Mouse (Mus musculus) kidney, embryonic 14.5 days (tissue): ENCODE results near the gene Htra1. TPM values are rescaled to one million over a fixed set of nuclear protein-coding genes. Genes with fewer than 3 reads are reported as not detected.

Experiments used
- ATAC-seq: fragments of 200-750 bp; cut with Nextera tagmentation; 2 replicates; pipeline ENCODE4 v1.8.0; 2017; ENCODE audit warnings: moderate number of reproducible peaks, mild to moderate bottlenecking, moderate TSS enrichment, moderate library complexity; ENCODE audit not compliant: low FRiP score, low TSS enrichment
- H3K27ac ChIP-seq: fragments of 300-500 bp; sonication (generic); 2 replicates; pipeline ENCODE4 v1.5.1; 2014; ENCODE audit warnings: low read depth, mild to moderate bottlenecking, low read length, moderate library complexity, mixed read lengths
- H3K27me3 ChIP-seq: fragments of 300-500 bp; sonication (generic); 2 replicates; pipeline ENCODE4 v1.6.1; 2014; ENCODE audit warnings: mild to moderate bottlenecking, low read length; ENCODE audit not compliant: control insufficient read depth, insufficient read depth
- H3K36me3 ChIP-seq: fragments of 300-500 bp; sonication (generic); 2 replicates; pipeline ENCODE4 v1.6.1; 2014; ENCODE audit warnings: low read length, mixed read lengths; ENCODE audit not compliant: control insufficient read depth, insufficient read depth
- H3K4me1 ChIP-seq: fragments of 300-500 bp; sonication (generic); 2 replicates; pipeline ENCODE4 v1.6.1; 2014; ENCODE audit warnings: low read length, mixed read lengths; ENCODE audit not compliant: control insufficient read depth, insufficient read depth
- H3K4me2 ChIP-seq: fragments of 300-500 bp; sonication (generic); replicated peaks from 2 replicates; pipeline ENCODE4 v1.6.1; 2014; ENCODE audit warnings: low read depth, mild to moderate bottlenecking, low read length
- H3K4me3 ChIP-seq: fragments of 300-500 bp; sonication (generic); 2 replicates; pipeline ENCODE4 v1.5.1; 2014; ENCODE audit warnings: mild to moderate bottlenecking, low read length
- H3K9ac ChIP-seq: fragments of 300-500 bp; sonication (generic); 2 replicates; pipeline ENCODE4 v1.6.1; 2014; ENCODE audit warnings: low read depth, mild to moderate bottlenecking, low read length, moderate library complexity
- H3K9me3 ChIP-seq: fragments of 300-500 bp; sonication (generic); 2 replicates; pipeline ENCODE4 v1.6.1; 2016; ENCODE audit warnings: low read length; ENCODE audit not compliant: control insufficient read depth
- whole genome bisulfite sequencing: fragments of 180-500 bp; shearing (Covaris S2); extraction: QIAGEN DNeasy Blood & Tissue Kit; methylation state at CpG from one replicate; pipeline ENCODE4 v1.1.7; 2014; 5-methylcytosine and 5-hydroxymethylcytosine counted together
- polyA plus RNA-seq: library from polyadenylated mRNA; unstranded; fragments of >200 nt; fragmentation: Nextera tagmentation; extraction: Ambion mirVana; gene quantifications from 2 replicates; pipeline ENCODE4 v1.2.1, GENCODE M21; 2014

Htra1 gene
- polyA plus RNA-seq = 2.0 and 3.0 TPM in 2 replicates

- H3K27ac ChIP-seq = no peak within 1 kb of the TSS
- peaks cover 60% of the 10 kb centered on the region for H3K27me3 ChIP-seq
- H3K4me1 ChIP-seq = peaks cover 11% of the 10 kb centered on the region
- WGBS = under 1% methylated on average over 69 of the region's 70 CpGs
- ATAC-seq = peak; percentile 74
- peak within 1 kb of the TSS; percentile 51 for H3K4me3 ChIP-seq
- peak within 1 kb of the TSS; percentile 53 for H3K9ac ChIP-seq
- no peaks in the 10 kb centered on the region for H3K9me3 ChIP-seq
- H3K4me2 ChIP-seq = peak within 1 kb of the TSS; percentile 79
- no peaks in the 10 kb centered on the region for H3K36me3 ChIP-seq
These were observed at the start of gene Htra1 for GRCm38 (mm10) chr7:130935793-130936471. TSS of gene Htra1 (plus strand) at chr7:130936111.

- Histone ChIP-seq H3K27ac (no peak overlapping the region), H3K4me1 (no peaks in the 10 kb centered on the region), H3K27me3 (no peaks in the 10 kb centered on the region), H3K4me3 (no peak overlapping the region), H3K9me3 (no peaks in the 10 kb centered on the region), H3K4me2 (no peak overlapping the region), H3K9ac (no peak overlapping the region), H3K36me3 (peaks cover 34% of the 10 kb centered on the region)
- ATAC-seq = no peak
- WGBS = 73% methylated on average over 3 of the region's 3 CpGs
These were observed 49.7 kb upstream of the Htra1 start for GRCm38 (mm10) chr7:130886246-130886645.

- Histone ChIP-seq H3K4me3 (no peak overlapping the region), H3K4me1 (no peaks in the 10 kb centered on the region), H3K27me3 (no peaks in the 10 kb centered on the region), H3K4me2 (no peak overlapping the region), H3K27ac (no peak overlapping the region), H3K9ac (no peak overlapping the region), H3K9me3 (no peaks in the 10 kb centered on the region), H3K36me3 (peaks cover 38% of the 10 kb centered on the region)
- 79% methylated on average over 3 of the region's 3 CpGs for WGBS
- ATAC-seq = no peak
These were observed 48.0 kb upstream of the Htra1 start for GRCm38 (mm10) chr7:130887946-130888345.

- ATAC-seq = no peak
- Histone ChIP-seq H3K9ac (no peak overlapping the region), H3K4me2 (no peak overlapping the region), H3K36me3 (peaks cover 25% of the 10 kb centered on the region), H3K27ac (no peak overlapping the region), H3K4me1 (no peaks in the 10 kb centered on the region), H3K9me3 (no peaks in the 10 kb centered on the region), H3K4me3 (no peak overlapping the region), H3K27me3 (no peaks in the 10 kb centered on the region)
- 42% methylated on average over 2 of the region's 2 CpGs for WGBS
These were observed 45.0 kb upstream of the Htra1 start for GRCm38 (mm10) chr7:130890871-130891270.

GRCm38 (mm10) chr7:130892973-130893372, 42.9 kb upstream of the Htra1 start:
- Histone ChIP-seq H3K9ac (no peak overlapping the region), H3K9me3 (no peaks in the 10 kb centered on the region), H3K36me3 (peaks cover 22% of the 10 kb centered on the region), H3K4me1 (no peaks in the 10 kb centered on the region), H3K27ac (no peak overlapping the region), H3K4me2 (no peak overlapping the region), H3K27me3 (no peaks in the 10 kb centered on the region), H3K4me3 (no peak overlapping the region)
- 81% methylated on average over 6 of the region's 6 CpGs for WGBS
- ATAC-seq = no peak

GRCm38 (mm10) chr7:130894931-130895617, 40.8 kb upstream of the Htra1 start:
- Histone ChIP-seq H3K4me1 (no peaks in the 10 kb centered on the region), H3K9ac (no peak overlapping the region), H3K27me3 (no peaks in the 10 kb centered on the region), H3K27ac (no peak overlapping the region), H3K4me3 (no peak overlapping the region), H3K4me2 (no peak overlapping the region), H3K9me3 (no peaks in the 10 kb centered on the region), H3K36me3 (peaks cover 20% of the 10 kb centered on the region)
- no peak for ATAC-seq
- 52% methylated on average over 9 of the region's 9 CpGs for WGBS

- Histone ChIP-seq H3K4me3 (no peak overlapping the region), H3K4me2 (no peak overlapping the region), H3K36me3 (peaks cover 24% of the 10 kb centered on the region), H3K9me3 (no peaks in the 10 kb centered on the region), H3K9ac (no peak overlapping the region), H3K4me1 (no peaks in the 10 kb centered on the region), H3K27ac (no peak overlapping the region), H3K27me3 (no peaks in the 10 kb centered on the region)
- no peak for ATAC-seq
- WGBS = 61% methylated on average over 2 of the region's 2 CpGs
These were observed 40.3 kb upstream of the Htra1 start for GRCm38 (mm10) chr7:130895618-130895945.

- WGBS = 81% methylated on average over 3 of the region's 3 CpGs
- no peak for ATAC-seq
- H3K4me2 ChIP-seq = no peak overlapping the region
- H3K9me3 ChIP-seq = no peaks in the 10 kb centered on the region
- no peak overlapping the region for H3K9ac ChIP-seq
- no peaks in the 10 kb centered on the region for H3K27me3 ChIP-seq
- H3K27ac ChIP-seq = no peak overlapping the region
- no peaks in the 10 kb centered on the region for H3K4me1 ChIP-seq
- H3K4me3 ChIP-seq = no peak overlapping the region
- H3K36me3 ChIP-seq = peaks cover 28% of the 10 kb centered on the region
These were observed 39.8 kb upstream of the Htra1 start for GRCm38 (mm10) chr7:130896064-130896463.

- Histone ChIP-seq H3K27me3 (no peaks in the 10 kb centered on the region), H3K4me2 (no peak overlapping the region), H3K9me3 (no peaks in the 10 kb centered on the region), H3K27ac (no peak overlapping the region), H3K4me1 (no peaks in the 10 kb centered on the region), H3K4me3 (no peak overlapping the region), H3K36me3 (peaks cover 34% of the 10 kb centered on the region), H3K9ac (no peak overlapping the region)
- ATAC-seq = no peak
- 91% methylated on average over 10 of the region's 10 CpGs for WGBS
These were observed 38.7 kb upstream of the Htra1 start for GRCm38 (mm10) chr7:130897201-130897600.
